Mouse (Mus musculus) testis, adult 2 months (tissue): ENCODE measurements around the gene Inka1.

Source experiments
- CTCF ChIP-seq: fragments of 200-500 bp; IDR thresholded peaks from 2 replicates; pipeline ENCODE4 v1.5.1; 2012; ENCODE audit warnings: low read depth, mild to moderate bottlenecking, inconsistent platforms, low read length, moderate library complexity; ENCODE audit not compliant: control insufficient read depth, insufficient read depth, insufficient replicate concordance
- POLR2A ChIP-seq: fragments of 200-500 bp; IDR thresholded peaks from 2 replicates; pipeline ENCODE4 v1.6.1; 2012; ENCODE audit warnings: low read depth, mild to moderate bottlenecking, inconsistent platforms, low read length, moderate library complexity; ENCODE audit not compliant: control insufficient read depth

- no peak for TF ChIP-seq CTCF
- TF ChIP-seq POLR2A: no peak
Measured at GRCm38 (mm10) chr9:108010385-108010784, 24.7 kb upstream of the Inka1 start.
